Mouse (Mus musculus): ENCODE measurements around the gene Gm42906.
A peak's percentile ranks its signal among the peaks of the same experiment; 100 is the strongest.

The Gm42906 gene

GRCm38 (mm10) chr5:151145807-151146206, 282.2 kb downstream of the Gm42906 start:
- no peak for DNase-seq

- DNase-seq: no peak
These were observed 284.0 kb downstream of the Gm42906 start for GRCm38 (mm10) chr5:151143955-151144354.

- peak in 1 of 2 experiments; percentile 36 for DNase-seq
These were observed 285.0 kb downstream of the Gm42906 start for GRCm38 (mm10) chr5:151142671-151143601.

GRCm38 (mm10) chr5:151142241-151142640, 285.7 kb downstream of the Gm42906 start:
- peak; percentile 53 to 74 for DNase-seq

GRCm38 (mm10) chr5:151137901-151138300, 290.1 kb downstream of the Gm42906 start:
- DNase-seq: no peak

GRCm38 (mm10) chr5:151137311-151137710, 290.7 kb downstream of the Gm42906 start:
- no peak for DNase-seq

GRCm38 (mm10) chr5:151135965-151136364, 292.0 kb downstream of the Gm42906 start:
- DNase-seq: peak; percentile 21 to 45

- peak; percentile 43 to 55 for DNase-seq
These were observed 292.7 kb downstream of the Gm42906 start for GRCm38 (mm10) chr5:151135078-151135826.

GRCm38 (mm10) chr5:151134202-151134601, 293.8 kb downstream of the Gm42906 start:
- DNase-seq: no peak

GRCm38 (mm10) chr5:151133744-151134143, 294.2 kb downstream of the Gm42906 start:
- no peak for DNase-seq

GRCm38 (mm10) chr5:151129762-151130161, 298.2 kb downstream of the Gm42906 start:
- DNase-seq: no peak

GRCm38 (mm10) chr5:151127298-151127717, 300.7 kb downstream of the Gm42906 start:
- DNase-seq: peak; percentile 25 to 52

- peak in 1 of 2 experiments; percentile 18 for DNase-seq
These were observed 301.4 kb downstream of the Gm42906 start for GRCm38 (mm10) chr5:151126608-151127005.

GRCm38 (mm10) chr5:151125985-151126607, 301.9 kb downstream of the Gm42906 start:
- peak in 1 of 2 experiments; percentile 41 for DNase-seq

GRCm38 (mm10) chr5:151117846-151118245, 310.1 kb downstream of the Gm42906 start:
- no peak for DNase-seq

- no peak for DNase-seq
These were observed 311.6 kb downstream of the Gm42906 start for GRCm38 (mm10) chr5:151116192-151116887.

- no peak for DNase-seq
These were observed 315.2 kb downstream of the Gm42906 start for GRCm38 (mm10) chr5:151112743-151113142.

- DNase-seq: no peak
These were observed 316.7 kb downstream of the Gm42906 start for GRCm38 (mm10) chr5:151111080-151111871.

- DNase-seq: no peak
These were observed 317.5 kb downstream of the Gm42906 start for GRCm38 (mm10) chr5:151110461-151110908.

- no peak for DNase-seq
These were observed 318.1 kb downstream of the Gm42906 start for GRCm38 (mm10) chr5:151109822-151110221.

- no peak for DNase-seq
These were observed 319.0 kb downstream of the Gm42906 start for GRCm38 (mm10) chr5:151108955-151109354.

Measured in kidney, postnatal 4 days (tissue).